Mouse (Mus musculus) erythroid progenitor cell, adult 5-6 weeks (primary cell): ENCODE results near the gene Mdh1. TPM values are rescaled to one million over a fixed set of nuclear protein-coding genes. Genes with fewer than 3 reads are reported as not detected.
A peak's percentile ranks its signal among the peaks of the same experiment; 100 is the strongest.

Source experiments
- ATAC-seq: replicated peaks from 2 replicates; pipeline ENCODE4 v1.8.0; 2016; ENCODE audit warnings: moderate number of reproducible peaks, mild to moderate bottlenecking, moderate TSS enrichment, inconsistent platforms; ENCODE audit not compliant: poor library complexity, low FRiP score, severe bottlenecking
- total RNA-seq, 2 experiments: library from RNA; stranded (forward) in 1 of 2; stranded (reverse) in 1 of 2; fragments of 150-400 nt in 1 of 2; fragments of 186-747, 209-891 nt in 1 of 2; gene quantifications; 2 replicates each; pipeline versions ENCODE4 v1.2.3 to v1.2.4; 2015 to 2017; ENCODE audit warnings: low replicate concordance in 2 of 2

The Mdh1 gene
- total RNA-seq (2015; ENCODE audit: low replicate concordance) (23.1 and 76.3 TPM in 2 replicates), total RNA-seq (2017; ENCODE audit: low replicate concordance) (11.2 and 21.8 TPM in 2 replicates)

DNA sequence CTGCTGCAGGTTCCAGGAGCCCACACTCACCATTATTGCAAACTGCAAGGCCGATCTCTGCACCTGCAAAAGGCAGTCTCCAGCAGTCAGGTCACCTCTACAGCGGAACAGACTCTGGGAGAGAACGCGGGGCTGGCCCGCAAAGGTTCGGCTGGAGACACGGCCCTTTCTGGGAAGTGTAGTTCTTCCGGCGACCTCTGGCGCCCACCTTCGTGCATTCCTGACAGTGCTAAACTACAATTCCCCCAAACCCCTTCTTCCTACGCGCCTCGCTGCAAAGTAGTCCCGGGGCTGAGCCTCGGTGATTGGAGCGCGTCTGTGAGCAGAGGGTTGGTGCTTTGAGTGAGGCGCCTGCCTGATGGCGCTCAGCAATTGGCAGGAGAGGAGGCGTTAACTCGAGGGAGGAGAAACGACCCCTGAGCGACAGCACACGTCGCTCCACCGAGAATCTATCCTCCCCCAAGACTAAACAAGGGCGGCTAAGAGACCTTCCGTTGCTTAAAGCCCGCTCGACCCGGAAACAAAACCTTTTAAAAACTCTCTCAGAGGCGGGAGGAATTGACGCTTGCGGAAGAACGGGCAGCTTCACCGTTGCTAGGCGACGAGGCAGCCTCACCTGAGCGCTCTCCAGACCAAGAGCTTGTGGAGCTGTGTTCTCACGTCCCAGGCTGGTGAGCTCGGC, at the start of gene Mdh1, which contains the start of gene Wdpcp:
Gene Mdh1, minus strand, starts transcription at position 668 of the 682 bp plus-strand sequence.
Gene Wdpcp, plus strand, starts transcription at position 536 of the 682 bp plus-strand sequence.
- peak; percentile 82 for ATAC-seq

DNA sequence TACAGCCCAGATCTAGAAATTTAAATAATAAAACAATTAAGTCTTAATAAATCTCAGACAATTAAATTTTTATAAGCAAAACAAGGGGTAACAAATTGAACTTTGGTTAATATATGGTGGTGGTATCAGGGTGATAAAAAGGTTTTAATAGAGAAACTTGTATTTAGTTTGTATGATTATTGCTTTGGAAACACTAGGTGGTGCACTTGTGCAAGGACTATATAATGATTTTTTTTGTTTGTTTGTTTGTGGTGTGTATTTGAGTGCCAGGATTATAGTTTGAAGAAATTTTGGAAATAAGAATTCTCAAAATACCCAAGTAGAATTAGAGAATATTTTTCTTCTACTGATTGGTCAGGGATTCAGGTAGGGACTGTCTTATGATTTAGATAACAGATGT, 43.7 kb upstream of the Mdh1 start:
- no peak for ATAC-seq

GRCm38 (mm10) chr11:21602497-21602896, 30.3 kb upstream of the Mdh1 start:
- ATAC-seq = no peak

DNA sequence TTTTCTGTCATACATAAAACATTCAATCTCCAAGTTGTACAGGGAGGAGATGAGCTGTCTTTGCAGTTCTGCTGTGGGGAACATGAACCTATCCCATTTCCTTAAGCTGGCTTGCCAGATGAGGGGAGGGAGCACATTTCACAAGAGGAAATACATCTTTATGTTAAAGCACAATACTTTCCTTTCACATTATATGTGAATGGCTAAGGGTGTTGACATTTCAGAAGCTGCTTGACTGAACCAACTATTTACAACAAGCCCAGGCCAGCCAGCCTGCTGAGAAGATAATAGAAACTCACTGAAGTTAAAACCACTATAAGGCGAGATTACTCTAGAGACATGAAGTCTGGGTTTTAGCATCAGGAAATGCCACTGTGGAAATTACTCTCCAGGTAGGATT, 11.1 kb upstream of the Mdh1 start:
- no peak for ATAC-seq

GRCm38 (mm10) chr11:21581472-21581871, 9.3 kb upstream of the Mdh1 start:
- no peak for ATAC-seq

DNA sequence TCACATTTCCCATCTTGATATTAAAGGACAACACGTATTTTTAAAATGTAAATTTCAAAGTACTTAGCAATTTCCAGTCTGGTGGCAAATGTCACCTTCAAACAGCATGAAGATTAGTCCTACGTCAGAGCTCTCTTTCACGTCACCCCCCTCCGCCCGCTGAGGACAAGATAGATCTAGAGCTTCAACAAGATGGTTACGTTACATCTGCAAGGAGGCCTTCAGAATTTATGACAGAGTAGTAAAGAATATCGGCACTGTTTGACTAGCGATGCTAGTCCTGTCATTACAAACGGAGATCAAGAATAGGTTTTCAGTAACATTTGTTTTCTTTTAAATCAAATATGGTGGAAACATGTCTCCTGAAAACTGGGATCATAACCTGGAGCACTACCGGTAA, 1.2 kb downstream of the Mdh1 start:
- ATAC-seq = no peak

DNA sequence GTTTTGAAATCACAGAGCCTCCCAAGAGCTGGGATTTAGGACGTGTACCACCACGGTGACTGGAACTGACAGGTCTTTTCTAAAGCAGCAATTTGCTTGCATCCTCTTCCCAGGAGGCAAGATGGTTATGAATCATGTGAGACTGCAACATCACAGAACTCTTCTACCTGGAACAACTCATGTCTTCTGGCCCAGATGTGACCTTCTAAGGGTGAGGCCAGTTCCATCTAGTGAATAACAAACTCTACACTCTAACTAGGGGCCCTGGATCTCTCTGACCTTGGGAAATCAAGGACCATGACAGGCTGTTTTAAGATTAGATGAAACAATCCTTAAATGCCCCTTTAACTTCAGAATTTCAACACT, 2.1 kb downstream of the Mdh1 start:
- ATAC-seq = no peak

- ATAC-seq = no peak
Measured at GRCm38 (mm10) chr11:21569456-21570108, 2.6 kb downstream of the Mdh1 start.

GRCm38 (mm10) chr11:21569002-21569401, 3.2 kb downstream of the Mdh1 start:
- no peak for ATAC-seq

GRCm38 (mm10) chr11:21567733-21568132, 4.4 kb downstream of the Mdh1 start:
- ATAC-seq = no peak

DNA sequence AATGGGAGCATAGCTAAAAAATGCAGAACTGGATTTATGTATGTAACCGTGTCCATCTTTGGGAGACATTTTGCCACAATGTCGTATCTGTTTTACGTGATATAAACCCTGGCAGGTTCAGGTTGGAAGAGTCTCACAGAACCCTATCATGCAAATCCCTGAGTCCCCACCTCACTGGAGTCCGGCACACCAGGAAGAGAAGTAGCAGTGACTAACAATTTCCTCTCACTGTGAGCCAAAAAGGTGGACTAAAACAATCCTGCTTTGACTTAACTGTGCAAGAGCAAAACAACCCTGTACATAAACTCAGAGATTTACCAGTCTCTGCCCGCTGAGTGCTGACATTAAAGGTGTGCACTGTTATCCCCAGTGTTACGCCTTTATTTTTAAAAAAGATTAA, 5.2 kb downstream of the Mdh1 start:
- no peak for ATAC-seq

DNA sequence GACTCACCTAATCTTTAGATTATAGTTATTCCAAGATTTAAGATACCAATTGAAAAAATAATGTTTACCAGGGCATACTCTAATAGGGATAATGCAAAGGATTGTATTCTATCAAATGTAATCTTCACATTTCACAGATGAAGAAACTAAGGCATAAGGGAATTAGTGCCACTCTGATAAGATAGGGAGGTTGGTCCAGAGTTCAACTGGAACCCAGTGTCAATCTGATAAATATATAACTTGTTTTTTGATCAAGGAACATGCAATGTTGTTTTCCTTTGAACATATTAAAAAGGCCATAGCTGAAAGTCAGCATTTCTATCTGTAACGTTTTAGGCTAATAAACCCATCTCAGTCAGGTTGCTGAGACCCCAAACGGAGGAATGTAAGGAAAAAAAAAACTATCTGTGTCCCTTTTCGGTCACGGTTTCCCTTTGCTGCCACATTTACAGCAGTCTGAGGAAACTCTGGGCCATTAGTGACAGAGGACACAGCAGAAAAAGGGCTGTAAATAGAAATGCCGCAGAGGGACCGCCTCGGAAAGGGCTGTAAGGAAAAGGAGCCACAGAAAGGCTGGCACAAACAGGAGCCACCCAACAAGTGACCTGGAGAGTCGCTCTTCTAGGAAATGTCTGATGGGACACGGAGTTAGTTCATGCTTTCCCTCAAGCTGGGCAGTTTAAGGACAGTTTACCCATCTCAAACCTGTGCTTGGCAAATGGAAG, 7.3 kb downstream of the Mdh1 start:
- ATAC-seq = no peak

- no peak for ATAC-seq
Measured at GRCm38 (mm10) chr11:21563617-21564325, 8.4 kb downstream of the Mdh1 start.

- no peak for ATAC-seq
Measured at GRCm38 (mm10) chr11:21561347-21561746, 10.8 kb downstream of the Mdh1 start.

GRCm38 (mm10) chr11:21559727-21560126, 12.4 kb downstream of the Mdh1 start:
- ATAC-seq = no peak

DNA sequence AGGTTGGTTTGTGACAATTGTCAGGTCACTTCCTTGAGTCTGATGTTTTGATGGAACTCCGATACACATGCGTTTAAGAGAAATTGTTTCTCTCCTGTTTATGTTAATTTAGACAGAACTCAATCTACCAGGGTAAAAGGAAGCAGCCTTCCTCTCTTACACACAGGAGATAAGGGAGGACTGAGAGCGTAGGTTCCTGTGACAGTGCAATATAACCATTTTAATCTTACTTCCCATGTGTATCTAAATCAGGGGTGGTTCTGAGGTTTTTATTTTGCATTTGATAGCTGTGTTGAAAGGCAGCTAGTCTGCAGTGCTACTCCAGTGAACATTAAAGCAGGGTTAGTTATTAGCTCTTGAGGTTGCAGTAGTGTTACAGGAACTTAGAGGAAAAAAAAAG, 20.1 kb downstream of the Mdh1 start:
- no peak for ATAC-seq

DNA sequence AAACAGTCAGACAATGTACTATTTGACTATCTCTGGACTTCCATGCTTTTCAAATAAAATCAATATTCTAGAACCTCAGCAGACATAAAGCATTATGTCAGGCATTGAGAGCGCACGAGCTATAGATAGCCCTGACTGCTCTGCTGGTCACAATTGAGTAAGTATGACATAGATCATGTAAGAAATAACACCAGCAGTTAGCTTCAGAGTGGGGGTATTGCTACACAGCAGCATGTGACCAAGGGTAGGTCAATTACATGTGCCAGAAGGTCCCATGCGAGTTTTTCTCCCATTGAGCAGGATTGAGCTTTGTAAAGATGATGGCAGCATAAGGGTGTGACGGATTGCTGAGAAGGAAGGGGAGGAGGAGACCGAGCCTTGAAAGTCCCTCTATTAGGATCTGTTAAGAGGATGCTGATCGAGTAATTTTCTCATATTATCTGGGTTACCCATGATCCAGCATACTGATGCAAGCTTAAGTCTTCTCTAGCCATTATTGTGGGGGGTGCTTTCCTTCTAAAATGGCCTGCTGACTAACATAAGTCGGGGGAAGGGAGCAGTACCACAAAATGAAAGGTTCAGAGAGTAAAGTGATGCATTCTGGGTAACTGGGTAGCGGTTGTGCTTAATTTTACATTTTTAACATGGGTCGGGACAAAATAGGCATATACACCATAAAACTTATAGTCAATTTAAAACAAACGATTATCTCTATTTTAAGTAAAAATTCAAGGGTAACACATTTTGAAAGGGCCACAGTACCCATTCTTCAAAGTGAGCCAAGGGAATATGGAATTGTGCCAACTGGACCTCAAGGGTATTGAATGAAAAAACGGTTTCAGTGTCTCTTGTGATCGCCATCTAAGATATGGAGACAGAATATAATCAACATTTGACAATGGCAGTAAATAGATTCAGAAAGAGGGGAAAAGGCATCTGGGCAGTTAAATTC, 21.7 kb downstream of the Mdh1 start:
- peak; percentile 61 for ATAC-seq

DNA sequence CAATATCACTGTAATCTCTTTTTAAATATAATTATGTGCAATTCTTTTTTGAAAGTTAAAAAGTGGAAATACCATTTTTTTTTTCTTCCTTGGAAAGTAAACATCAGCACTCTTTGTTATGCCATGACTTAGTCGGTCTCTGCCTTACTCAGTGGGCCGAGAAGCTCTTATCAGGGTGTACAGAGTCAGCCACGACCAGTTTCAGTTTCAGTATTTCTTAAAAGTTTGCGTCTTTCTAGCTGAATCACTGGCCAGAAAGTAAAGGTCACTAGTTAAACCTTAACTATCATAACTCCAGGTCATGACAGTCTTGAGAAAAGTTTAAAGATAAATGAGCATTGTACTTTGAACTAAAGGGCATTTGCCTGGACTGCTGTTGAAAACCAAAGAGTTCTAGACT, 22.4 kb downstream of the Mdh1 start:
- ATAC-seq = peak; percentile 81

DNA sequence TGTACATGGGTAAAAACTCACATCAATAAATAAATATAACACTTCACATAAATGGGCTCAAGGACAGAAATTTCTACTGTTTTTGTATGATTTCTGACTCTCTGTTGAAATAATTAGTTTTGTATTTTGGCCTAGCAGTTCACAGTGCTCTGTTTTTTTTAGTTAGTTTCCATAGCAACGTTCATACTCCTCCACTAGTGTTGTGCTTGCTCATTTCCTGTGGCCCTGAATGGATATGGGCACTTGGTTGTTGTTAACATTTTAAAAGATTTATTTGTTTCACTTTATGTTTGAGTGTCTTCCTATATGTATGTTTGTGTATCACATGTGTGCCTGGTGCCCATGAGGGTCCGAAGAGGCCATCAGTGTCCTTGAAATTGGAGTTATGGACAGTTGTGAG, 23.1 kb downstream of the Mdh1 start:
- no peak for ATAC-seq
